Mouse (Mus musculus) T-helper 17 cell (primary cell): ENCODE measurements around the gene Dlgap1.

ENCODE experiments used
- in situ Hi-C, 2 experiments: fragments of 300-600 bp; cut with MboI, MseI; formaldehyde crosslinking; loops; 1 replicate in 1 of 2; 2 replicates in 1 of 2; pipeline ENCODE4 v1.15.1; 2025; ENCODE audit warnings: high pct_unique_total_duplicates in 2 of 2

The Dlgap1 gene

DNA sequence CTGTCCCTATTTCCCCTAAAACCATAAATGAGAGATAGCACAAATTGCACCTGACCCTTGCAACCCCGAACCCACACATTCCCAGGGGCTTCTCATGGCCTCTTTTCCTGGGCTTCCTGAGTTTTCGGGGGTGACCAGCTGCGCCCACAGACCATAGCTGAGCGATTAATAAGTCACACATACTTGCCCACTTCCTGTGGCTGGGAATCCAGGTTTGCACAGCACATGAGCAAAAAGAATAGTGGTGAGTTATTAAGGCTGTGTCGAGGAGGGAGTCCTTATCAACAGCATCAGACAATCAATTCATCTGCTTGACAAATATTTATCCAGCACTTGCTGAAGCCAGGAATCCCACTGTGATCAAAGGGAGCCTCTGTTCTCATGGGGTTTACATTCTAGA, 740.7 kb downstream of the Dlgap1 start:
- in situ Hi-C loops, result no loop called here

- in situ Hi-C loops, result no loop called here
These were observed 744.6 kb downstream of the Dlgap1 start for GRCm38 (mm10) chr17:70713470-70713869.

DNA sequence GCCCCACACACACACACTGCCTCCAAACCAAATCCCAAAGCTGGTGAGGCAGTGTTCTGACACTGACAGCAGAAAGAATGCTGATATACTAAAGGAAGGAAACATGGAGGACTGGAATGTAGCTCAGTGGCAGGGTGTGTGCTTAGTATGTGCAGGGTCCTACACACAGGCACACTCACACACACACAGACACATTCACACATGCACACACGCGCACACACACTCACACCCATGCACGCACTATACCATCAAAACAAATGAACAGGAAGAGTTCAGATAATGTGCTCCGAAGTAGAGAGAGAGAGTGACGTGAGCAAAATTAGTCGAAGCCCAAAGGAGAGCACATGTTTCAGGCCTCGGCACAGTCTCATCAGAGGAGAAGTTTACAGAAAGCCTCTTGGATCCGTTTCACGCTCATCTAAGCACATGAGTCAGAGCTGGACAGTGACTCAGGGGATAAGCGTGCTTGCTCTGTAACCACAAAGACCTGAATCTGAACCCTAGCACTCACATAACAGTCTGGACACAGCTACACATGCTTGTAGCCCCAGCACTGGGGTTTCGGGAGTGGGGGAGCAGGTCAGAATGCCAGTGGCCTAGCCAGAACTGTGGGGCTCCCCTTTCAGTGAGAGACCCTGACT, 750.9 kb downstream of the Dlgap1 start:
- in situ Hi-C loops, result no loop called here

DNA sequence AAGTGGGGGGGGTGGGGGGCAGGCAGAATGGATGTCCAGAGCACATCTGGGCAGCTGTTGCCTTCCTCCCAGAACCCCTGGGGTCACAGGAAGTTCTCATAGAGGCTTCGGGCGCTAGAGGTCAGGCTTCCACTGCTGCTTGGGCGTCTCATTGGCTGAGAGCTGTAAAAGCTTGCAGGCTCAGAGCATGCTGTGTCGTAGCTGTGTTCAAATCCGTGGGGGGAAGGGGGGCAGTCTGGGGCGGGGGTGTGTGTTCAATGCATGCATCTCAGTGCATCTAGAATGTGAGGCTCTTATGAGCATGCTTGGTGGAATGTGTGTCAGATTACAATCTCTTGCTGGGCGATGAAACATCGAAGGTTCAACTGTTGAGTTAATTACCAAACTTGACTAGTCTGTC, 751.9 kb downstream of the Dlgap1 start:
- in situ Hi-C loops, result no loop called here

DNA sequence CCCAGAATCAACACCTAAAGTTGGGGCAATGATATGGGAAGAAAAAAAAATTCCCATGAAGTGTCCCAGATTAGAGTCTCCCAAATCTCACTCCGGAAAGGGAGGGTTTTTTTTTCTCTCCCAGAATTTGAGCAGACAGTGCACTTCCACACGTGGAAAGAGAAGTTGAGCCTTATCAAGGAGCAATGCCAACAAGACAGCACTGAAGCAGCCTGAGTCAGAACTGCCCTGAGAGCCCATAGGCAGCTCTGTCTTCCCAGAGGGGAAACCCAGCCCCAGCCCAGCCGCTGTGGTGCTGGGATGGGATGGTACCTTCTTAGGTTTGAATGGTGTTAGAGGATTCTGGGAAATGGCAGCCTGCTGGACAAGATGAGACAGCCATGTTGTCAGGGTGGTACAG, 753.3 kb downstream of the Dlgap1 start:
- in situ Hi-C loops, result no loop called here

- in situ Hi-C loops, result loop anchor here in 1 of 2 experiments (25.0 kb wide), 1 partner anchor 234 kb away; no protein-coding TSS in a partner anchor
These were observed 759.9 kb downstream of the Dlgap1 start for GRCm38 (mm10) chr17:70728719-70729281.

DNA sequence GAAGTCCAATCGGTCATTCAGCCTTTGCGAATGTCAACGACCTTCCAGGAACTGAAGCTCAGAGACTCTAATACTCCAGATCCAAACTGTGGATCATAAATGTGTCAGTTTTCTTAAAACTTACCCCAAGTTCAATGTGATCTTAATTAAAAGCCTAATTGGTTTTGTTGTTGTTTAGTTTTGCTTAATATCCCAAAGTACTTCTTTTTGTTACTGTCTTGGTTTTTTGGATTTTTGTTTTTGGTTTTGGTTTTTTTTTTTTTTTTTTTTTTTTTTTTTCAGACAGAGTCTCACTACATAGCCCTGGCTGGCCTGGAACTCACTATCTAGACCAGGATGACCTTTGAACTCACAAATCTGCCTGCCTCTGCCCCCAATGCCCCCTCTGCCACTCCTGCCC, 765.9 kb downstream of the Dlgap1 start:
- in situ Hi-C loops, result loop anchor here in 1 of 2 experiments (25.0 kb wide), 1 partner anchor 228 kb away; no protein-coding TSS in a partner anchor

DNA sequence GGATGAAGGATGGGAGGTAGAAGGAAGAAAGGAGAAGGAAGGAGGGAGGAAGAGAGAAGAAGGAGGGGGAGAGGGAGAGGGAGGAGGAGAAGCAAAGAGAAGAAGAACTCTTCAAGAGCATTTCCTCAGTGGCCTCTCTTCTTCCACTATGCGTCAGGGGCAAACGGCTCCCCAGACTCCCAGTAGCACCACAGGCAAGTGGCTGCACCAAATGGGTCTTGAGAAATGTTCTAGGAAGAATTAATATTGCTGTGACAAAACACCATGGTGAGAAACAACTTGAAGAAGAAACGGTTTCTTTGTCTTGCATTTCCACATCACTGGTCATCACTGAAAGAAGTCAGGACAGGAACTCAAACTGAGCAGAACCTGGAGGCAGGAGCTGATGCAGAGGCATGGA, 766.5 kb downstream of the Dlgap1 start:
- in situ Hi-C loops, result loop anchor here in 1 of 2 experiments (25.0 kb wide), 1 partner anchor 227 kb away; no protein-coding TSS in a partner anchor

GRCm38 (mm10) chr17:70737424-70737823, 768.6 kb downstream of the Dlgap1 start:
- in situ Hi-C loops, result loop anchor here in 1 of 2 experiments (25.0 kb wide), 1 partner anchor 225 kb away; no protein-coding TSS in a partner anchor

GRCm38 (mm10) chr17:70738168-70738854, 769.4 kb downstream of the Dlgap1 start:
- in situ Hi-C loops, result loop anchor here in 1 of 2 experiments (25.0 kb wide), 1 partner anchor 224 kb away; no protein-coding TSS in a partner anchor

GRCm38 (mm10) chr17:70739346-70739745, 770.5 kb downstream of the Dlgap1 start:
- in situ Hi-C loops, result loop anchor here in 1 of 2 experiments (25.0 kb wide), 1 partner anchor 223 kb away; no protein-coding TSS in a partner anchor

GRCm38 (mm10) chr17:70741696-70742095, 772.8 kb downstream of the Dlgap1 start:
- in situ Hi-C loops, result loop anchor here (5.0 to 25.0 kb wide), 2 partner anchors 221 to 241 kb away; no protein-coding TSS in a partner anchor

DNA sequence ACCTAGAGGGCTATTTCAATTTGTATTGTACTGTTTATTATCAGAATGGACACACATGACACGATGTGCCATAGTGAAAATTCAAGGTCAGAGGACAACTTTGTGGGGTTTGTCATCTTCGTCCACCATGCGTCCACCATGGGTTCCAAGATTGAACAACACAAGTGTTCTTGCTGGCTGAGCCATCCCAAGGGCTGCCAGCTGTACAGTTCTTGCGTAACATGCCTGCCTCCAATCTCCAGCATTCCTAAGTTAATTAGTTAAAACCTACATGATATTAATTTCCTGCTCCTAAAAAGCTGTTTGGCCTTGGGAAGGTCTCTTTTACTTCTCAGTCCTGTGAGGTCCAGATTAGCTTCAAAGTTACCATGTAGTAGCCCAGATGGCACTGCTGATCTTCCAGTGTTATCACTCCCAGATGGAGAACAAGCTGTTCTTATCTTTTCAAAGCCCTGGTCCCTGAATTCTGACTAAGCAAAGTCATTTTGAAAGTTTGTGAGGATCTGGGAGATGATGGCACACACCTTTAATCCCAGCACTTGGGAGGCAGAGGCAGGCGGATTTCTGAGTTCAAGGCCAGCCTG, 775.8 kb downstream of the Dlgap1 start:
- in situ Hi-C loops, result loop anchor here (5.0 to 25.0 kb wide), 4 partner anchors 108 to 863 kb away; partner anchors contain the start of gene Tgif1 (in 1 of the 2)

GRCm38 (mm10) chr17:70745385-70745784, 776.5 kb downstream of the Dlgap1 start:
- in situ Hi-C loops, result loop anchor here in 1 of 2 experiments (5.0 to 25.0 kb wide), 3 partner anchors 107 to 862 kb away; partner anchors contain the start of gene Tgif1

GRCm38 (mm10) chr17:70746379-70747079, 777.7 kb downstream of the Dlgap1 start:
- in situ Hi-C loops, result loop anchor here in 1 of 2 experiments (5.0 to 25.0 kb wide), 3 partner anchors 106 to 861 kb away; partner anchors contain the start of gene Tgif1

GRCm38 (mm10) chr17:70747731-70748475, 779.0 kb downstream of the Dlgap1 start:
- in situ Hi-C loops, result loop anchor here in 1 of 2 experiments (5.0 to 25.0 kb wide), 3 partner anchors 104 to 859 kb away; partner anchors contain the start of gene Tgif1

DNA sequence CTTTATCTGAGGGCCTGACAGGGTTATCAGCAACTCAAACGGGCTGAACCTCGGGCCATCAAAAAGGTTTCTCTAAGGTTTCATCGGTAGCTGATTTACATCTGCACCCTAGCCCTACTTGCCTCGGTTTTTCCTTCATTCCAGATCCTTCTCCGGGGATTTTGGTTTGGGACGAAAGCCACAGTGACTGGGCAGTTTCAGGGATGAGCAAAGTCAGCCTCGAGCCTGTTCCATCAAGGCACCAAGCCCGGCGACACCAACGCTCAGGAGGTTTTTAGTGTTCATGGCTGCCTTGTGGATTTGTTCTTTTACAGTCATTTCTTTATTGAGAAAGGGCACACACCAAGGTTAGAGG, 779.6 kb downstream of the Dlgap1 start:
- in situ Hi-C loops, result loop anchor here in 1 of 2 experiments (5.0 to 25.0 kb wide), 3 partner anchors 104 to 859 kb away; partner anchors contain the start of gene Tgif1

DNA sequence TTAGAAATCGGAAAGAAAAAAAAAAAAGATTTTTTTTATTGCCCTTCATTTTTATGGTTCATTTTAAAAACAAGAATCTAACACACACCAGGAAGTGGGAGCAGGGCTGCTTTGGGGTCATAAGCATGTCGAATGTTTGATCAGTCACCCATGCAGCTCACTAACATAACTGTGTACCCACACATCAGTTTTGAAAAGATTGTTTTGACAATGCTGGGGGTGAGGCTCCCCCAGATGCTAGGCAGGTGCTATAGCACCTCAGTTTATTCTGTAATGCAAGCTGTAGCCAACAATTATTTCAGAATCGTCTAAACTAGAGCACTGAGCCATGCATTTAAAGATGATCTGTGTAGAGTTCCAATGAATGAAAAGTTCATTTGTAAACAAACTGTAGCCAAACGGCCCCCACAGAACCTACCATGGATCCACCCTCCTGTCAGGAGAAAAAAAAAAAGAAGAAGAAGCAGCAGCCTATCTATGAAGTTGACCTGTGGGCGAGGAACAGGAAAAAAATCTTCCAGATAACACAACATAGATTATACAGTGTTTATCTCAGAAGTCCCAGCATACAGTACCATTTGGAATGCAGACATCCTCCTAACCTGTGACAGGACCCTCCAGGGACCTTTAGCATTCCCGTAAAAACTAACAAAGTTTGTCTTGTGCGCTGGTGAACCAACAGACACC, 780.2 kb downstream of the Dlgap1 start:
- in situ Hi-C loops, result loop anchor here in 1 of 2 experiments (5.0 to 25.0 kb wide), 3 partner anchors 103 to 858 kb away; partner anchors contain the start of gene Tgif1
